Mouse (Mus musculus): ENCODE results near the gene Psors1c2.

Gene Psors1c2

DNA sequence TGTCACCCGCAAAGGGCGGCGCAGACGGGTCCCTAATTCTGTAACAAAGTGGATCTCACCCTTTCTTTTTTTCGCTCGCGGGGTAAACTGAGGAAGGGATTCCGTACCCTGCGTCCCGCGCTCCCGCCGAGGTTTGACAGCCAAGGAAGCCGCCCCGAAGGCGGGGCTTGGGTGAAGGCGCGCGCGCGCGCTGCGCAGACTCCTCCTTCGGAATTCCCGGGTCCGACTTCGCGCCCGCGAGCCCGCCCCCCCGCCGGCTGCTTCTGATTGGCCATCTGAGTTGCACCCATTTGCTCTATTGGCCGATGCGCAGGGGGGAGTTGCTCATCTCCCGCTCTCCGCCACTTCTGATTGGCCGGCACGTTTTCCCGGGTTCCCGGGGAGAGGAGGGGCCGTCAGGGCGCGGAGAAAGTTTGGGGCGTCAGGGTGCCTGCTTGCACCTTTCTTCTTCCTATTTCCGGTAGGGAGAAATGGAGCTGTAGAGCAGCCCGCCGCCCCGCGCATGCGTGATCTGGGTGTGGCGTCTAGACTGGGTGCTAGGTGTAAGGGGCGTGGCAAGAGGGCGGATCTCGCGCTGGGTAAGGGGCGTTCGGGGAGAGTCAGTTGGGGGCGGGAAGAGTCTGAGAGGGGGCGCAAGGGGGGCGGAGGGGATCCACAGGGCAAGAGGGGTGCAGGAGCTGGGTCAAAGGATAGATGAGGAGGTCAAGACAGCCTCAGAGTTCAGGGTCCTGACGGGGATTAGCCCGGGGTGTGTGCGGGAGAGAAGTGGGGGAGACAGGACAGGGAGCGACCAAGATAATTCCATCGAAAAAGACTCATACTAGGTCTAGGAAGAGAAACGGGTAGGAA is 16.1 kb upstream of the Psors1c2 start, which contains the start of the genes Tcf19 and Cchcr1:
Gene Tcf19, minus strand, starts transcription at position 173 of the 849 bp plus-strand sequence.
Gene Cchcr1, plus strand, starts transcription at position 449 of the 849 bp plus-strand sequence.
- DNase-seq (ENCODE audit: low read depth, low spot score), result peak; percentile 89

DNA sequence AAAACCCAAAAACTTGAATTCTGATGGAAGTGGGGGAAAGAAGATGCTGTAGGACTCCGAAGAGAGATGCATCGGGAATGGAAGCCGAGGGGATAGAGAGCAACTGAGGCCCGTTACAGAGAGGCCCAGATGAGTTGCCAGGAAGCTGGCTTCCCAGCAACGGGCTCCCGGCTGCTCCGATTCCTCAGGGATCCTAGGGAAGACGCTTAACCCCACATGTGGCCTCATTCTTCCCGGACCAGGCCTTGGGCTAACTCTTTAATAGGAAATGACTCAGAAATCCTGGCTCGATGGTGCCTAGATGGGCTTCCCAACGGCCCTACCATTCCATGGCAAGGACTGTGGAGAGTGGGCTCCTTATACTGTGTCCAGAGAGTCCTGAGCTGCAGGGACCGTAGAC is 15.5 kb upstream of the Psors1c2 start:
- DNase-seq (ENCODE audit: low read depth, low spot score), result no peak

DNA sequence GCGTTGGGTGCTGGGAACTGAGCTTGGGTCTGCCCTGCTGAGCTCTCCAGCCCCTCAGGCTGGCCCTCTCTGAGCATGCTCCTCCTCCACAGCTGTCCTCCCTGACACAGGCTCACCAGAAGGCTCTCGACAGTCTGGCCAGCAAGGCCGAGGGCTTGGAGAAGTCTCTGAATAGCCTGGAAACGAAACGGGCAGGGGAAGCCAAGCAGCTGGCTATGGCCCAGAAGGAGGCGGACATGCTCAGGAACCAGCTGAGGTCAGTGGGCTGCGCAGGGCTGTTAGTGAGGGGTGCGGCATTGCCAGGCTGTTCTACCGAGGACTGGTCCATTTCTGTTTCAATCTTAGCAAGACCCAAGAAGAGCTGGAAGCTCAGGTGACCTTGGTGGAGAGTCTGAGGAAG is 8.6 kb upstream of the Psors1c2 start:
- no peak for DNase-seq (ENCODE audit: low read depth, low spot score)

DNA sequence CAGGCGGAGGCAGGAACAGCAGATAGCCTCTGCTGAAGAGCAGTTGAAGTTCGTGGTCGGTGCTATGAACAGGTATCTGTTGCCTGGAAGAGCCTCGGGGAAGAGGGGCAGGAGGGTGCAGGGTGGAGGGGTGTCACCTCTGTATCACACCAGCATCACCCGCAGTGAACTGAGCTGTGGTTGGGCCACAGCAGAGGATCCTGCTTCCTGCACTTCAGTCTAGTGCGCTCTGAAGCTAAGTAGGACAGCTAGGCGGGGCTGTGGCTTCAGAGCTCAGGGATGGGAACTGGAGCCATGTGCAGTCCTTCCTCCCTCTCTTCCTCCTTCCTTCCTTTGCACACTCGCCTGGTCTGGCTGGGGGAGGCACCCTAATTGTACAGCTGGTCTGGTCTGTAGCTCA is 6.4 kb upstream of the Psors1c2 start:
- DNase-seq (ENCODE audit: low read depth, low spot score), result no peak

DNA sequence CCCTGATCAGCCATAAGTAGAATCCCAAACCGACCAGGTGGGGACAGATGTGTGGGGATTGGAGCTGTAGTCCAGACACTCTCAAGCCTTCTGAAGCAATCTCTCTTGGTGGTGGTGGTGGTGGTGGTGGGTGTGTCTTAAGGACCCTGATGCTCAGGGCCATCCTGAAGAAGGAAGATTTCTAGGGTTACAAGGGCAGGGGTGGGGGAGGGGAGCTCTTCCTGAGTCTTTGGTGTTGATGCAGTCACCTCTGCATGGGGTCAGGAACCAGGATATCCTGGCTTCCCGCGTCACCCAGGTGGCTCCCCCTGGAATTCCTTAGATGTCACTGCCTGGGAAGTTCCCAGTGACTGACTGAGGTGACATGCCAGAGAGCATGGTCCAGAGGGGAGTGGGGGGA is 641 bp upstream of the Psors1c2 start:
- no peak for DNase-seq (ENCODE audit: low read depth, low spot score)

DNA sequence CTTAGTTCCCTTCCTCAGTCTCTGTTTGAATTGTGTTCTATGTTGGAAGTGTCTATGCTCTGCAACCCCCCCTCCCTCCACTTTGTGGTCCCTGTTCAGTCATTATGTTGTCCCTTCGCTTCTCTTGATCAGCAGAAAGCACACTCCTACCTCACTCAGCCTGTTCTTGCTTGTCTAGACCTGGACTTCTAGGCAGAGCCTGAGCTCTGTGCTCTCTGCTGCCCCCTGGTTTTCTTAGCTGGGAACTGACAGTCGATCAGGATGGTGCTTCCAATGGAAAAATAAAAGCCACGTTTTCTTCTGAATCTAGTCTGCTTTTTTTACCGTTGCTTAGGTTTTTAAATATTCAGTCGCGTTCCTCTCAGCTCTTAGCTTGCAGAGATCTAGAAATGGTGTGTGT is 1.3 kb downstream of the Psors1c2 start:
- peak; percentile 52 for DNase-seq (ENCODE audit: low read depth, low spot score)

DNA sequence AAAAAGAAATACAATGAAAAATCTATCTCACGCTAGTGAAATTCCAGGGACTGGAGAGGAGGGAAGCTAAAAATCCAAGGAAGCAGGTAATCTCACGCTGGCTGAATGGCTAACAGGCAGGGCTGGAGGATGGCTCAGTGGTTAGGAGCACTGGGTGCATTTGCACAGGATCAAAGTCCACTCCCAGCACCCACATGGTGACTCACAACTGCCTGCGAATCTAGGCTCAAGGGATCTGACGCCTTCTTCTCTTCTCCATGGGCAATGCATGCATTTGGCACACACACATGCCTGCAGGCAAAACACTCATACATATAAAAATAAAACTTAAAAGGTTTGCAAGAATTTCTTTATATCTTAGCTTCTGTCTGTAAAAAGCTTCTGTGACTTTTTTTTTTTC is 4.4 kb downstream of the Psors1c2 start:
- DNase-seq (ENCODE audit: low read depth, low spot score), result peak; percentile 55

DNA sequence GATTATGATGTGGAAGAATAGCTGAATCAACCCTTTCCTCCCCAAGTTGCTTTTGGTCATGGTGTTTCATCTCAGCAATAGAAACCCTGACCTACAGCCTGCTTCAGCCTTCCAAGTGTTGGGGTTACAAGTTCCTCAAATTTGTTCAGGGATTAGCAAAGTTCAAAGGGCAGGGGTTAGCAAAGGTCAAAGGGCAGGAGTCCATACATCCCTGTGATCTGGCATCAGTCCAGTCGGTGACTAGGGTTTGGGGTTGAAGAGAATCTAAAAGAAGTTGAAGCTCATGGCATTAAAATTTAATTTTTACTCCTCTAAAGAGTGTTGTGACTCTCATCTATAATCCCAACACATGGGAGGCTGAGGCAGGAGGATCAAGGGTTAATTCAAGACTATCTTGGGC is 5.5 kb downstream of the Psors1c2 start:
- no peak for DNase-seq (ENCODE audit: low read depth, low spot score)

DNA sequence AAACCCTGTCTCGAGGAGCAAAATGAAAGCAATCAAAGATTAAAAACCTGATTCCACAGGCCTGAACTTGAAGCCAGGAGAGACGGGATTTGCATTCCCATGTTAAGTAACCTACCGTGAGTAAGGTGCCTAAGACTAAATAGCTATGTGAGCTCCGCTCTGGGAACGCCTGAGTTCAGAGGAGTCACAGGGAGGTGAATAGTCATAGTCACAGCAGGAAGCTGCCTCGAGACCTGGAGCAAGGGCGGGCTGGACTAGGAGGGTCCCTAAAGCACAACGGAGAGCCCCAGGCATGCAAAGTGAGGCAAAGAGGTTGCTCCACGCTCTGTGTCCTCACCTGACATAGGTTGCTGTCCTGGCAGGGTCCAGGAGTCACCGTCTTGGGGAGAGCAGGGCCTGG is 6.5 kb downstream of the Psors1c2 start:
- no peak for DNase-seq (ENCODE audit: low read depth, low spot score)

DNA sequence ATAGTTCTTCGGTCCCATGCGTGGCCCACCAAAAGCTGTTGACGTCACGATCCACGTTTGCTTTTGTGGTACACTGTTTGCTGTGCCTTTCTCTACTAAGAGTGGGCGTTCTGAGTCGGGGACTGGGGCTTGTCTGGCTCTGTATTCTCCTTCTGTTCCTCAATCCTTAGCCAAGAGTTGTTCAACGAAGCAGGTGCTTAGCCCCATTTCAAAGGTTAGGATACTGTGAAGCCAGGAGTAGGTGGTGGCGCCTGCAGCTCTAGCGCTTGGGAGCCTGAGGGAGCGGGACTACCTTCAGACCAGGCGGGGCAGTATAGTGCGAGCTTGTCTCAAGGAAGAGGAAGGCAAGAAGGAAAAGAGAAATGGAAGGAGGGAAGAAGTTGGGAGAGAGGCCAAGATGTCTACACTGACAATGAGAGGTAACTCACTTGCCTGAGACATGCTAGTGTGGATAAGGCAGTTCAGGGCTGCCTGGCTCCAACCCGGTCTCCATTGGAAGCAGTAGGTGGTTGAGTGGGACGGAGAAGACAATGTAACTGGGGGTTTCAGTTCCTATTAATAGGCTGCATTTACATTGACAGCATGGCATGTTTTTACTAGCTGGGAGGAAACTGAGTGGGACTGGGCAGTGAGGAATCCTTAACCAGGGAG is 9.9 kb downstream of the Psors1c2 start:
- DNase-seq (ENCODE audit: low read depth, low spot score), result peak; percentile 58

DNA sequence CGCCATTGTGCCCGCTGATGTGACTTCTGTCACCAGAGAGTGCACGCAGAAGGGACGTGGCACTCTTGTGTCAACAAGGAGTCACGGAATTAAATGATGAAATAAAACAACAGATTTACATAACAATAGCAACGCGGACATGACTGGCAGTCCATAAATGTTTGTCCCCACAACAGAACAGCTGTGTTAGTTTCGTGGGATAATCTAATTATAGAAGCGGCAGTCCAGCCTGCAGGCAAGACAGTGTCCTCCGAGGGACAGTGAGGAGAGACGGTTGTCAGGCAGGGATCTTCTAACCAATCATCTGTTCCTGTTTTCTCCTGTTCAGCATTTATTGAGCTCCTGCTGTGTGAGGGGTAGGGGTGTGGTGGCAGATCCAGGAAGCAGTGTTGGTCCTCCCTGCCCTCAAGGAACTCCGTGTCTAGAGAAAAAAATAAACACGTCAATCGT is 10.4 kb downstream of the Psors1c2 start:
- DNase-seq (ENCODE audit: low read depth, low spot score), result no peak

DNA sequence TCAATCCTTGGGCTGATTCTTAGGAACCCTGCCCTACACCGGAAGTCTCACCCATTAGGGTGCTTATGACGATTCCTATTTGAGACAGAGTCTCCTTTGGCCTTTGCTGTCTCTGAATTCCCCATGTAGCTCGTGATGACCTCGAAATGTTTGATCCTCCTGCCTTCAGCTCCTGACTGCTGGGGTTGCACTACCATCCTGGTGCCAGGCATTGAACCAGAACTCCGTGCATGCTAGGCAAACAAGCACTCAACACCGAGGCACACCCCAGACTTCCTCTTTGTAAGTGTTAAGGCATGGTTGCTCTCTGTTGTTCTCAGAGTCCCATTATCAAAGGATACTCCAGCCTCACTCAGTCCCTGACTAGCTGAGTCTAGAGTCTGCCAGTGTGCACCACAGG is 11.0 kb downstream of the Psors1c2 start:
- DNase-seq (ENCODE audit: low read depth, low spot score), result no peak

DNA sequence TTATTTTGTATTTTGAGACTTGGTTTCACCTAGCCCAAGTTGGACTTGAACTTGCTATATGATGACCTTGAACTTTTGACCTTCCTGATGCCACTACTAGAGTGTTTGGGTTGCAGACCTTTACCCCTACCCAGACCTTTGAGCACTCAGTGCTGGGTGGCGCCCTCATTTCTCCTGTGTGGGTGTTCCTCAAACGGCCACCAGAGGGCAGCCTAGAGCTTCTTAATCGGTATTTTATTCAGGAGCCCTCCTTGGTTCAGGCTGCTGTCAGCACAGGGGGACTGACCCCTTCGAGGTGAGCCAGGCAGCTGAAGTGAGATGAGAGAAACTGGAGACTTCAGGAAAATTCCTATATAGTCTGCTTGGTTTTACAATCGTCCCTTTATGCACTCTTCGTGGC is 11.7 kb downstream of the Psors1c2 start:
- DNase-seq (ENCODE audit: low read depth, low spot score), result no peak

DNA sequence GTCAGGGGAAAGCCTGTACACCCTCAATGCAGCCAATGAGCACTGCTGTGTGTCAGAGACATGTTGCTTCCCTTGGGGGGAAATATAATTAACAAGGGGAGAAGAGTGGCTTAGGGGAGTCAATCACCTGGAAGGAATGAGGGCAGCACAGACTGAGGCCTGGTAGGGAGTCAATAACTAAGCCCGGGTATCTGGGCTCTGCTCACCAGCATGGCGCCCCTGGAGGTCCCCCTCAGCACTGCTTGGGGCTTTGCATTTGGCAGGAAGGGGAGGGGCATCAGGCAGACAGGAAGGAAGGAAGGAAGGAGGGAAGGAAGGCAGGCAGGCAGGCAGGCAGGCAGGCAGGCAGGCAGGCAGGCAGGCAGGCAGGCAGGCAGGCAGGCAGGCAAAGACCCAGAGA is 14.5 kb downstream of the Psors1c2 start:
- DNase-seq (ENCODE audit: low read depth, low spot score), result no peak

DNA sequence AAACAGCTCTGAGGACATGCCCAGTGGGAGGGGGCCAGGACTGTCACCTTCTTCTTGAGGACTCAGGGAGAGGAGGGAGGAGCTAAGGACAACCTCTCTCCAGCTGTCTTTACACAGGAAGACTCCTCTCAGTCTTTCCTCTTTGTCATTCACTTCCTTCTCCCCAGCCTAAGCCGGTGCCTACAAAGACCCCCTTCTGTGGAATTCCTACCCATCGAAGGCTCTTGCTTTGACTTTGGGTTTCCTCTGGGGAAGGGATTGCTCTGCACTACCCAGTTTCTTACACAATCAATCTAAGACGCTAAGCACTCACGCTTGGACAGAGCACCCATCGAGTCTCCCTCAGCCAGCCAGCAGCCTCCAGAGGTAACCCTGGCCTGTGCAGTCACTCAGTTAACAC is 15.6 kb downstream of the Psors1c2 start:
- DNase-seq (ENCODE audit: low read depth, low spot score), result no peak

DNA sequence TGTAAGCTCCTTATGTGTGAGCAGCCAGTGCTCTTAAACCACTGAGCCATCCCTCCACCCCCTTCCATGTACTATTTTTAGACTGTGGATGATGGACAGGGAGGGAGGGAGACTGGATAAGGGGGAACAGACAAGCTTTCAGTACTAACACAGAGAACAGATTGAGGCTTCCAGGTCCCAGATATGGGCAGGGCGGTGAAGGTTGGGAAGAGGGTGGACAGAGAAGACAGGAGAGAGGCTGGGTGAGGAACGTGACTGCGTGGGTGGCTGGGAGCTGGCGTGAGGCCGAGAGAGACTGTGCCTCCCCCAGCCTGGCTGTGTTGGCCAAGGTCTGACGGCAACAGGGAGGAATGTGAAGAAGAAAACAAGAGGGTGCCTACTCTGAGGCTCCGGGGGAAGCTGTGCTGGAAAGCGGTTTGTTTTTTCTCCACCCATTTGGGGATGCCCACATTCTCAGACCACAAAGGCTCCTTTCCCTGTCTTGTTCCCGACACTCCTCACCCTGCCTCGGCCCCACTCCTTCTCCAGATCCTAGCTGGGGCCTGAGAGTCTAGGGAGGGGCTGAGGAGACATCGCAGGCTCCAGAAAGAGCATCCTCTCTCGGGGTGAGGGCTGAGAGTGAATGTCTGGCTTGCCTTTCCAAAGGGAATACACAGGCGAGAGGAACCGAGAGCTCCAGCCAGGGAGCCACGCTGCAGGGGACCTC is 16.6 kb downstream of the Psors1c2 start:
- peak; percentile 76 for DNase-seq (ENCODE audit: low read depth, low spot score)

DNA sequence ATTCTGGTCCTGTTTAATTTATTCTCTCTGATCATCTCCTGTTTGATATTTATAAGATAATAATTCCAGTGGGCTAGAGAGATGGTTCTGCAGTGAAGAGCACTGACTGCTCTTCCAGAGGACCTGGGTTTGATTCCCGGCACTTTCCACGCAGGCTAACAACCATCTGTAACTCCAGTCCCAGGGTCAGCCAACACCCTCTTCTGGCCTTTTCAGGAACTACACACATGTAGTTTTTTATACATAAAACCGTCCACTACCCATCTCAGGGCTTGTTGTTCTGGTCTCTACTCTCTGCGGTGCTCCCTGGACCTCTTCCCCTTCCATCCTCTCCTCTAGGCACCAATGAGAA is 17.1 kb downstream of the Psors1c2 start:
- no peak for DNase-seq (ENCODE audit: low read depth, low spot score)

DNA sequence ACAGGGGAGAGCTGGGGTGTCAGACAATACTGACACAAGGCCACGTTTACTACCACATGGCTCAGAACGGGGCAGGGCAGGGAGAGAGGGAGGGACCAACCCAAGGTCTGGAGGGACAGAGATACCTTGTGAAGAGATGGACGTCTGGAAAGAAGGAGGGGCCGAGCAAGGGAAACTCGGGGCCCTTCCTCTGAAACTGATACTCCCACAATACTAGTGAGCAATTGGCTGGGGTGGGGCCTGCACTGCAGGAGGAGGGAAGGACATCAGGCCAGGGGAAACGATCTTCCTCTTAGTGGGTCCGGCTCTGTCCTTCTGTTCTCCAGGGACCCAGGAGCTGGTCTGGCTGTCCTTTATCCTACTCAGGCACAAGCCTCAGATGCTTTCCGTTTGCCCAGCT is 17.9 kb downstream of the Psors1c2 start:
- no peak for DNase-seq (ENCODE audit: low read depth, low spot score)

DNA sequence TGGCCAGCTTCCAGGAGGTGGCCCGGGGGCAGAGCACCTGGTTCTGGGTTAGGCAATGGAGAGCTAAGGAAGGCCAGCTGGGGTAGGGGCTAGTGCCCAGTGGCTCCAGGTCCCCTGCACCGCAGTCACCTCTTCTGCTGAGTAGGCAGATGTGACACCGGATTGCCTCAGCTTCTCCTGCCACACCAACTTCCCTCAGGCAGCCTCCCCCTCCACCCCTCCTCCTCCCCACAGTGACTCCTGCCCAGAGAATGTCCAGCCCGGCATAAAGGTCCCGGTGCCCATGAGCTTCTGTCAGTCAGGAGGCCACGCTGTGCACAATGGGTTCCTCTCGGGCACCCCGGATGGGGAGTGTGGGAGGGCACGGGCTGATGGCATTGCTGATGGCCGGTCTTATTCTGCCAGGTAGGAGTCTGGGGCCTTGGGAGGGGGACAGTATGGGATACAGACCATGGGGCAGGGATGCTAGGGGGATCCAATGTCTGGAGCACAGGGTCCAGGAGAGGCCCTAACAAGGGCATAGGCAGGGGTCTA is 18.9 kb downstream of the Psors1c2 start, which contains the start of gene Cdsn:
Gene Cdsn, plus strand, starts transcription at position 248 of the 534 bp plus-strand sequence.
- no peak for DNase-seq (ENCODE audit: low read depth, low spot score)

DNA sequence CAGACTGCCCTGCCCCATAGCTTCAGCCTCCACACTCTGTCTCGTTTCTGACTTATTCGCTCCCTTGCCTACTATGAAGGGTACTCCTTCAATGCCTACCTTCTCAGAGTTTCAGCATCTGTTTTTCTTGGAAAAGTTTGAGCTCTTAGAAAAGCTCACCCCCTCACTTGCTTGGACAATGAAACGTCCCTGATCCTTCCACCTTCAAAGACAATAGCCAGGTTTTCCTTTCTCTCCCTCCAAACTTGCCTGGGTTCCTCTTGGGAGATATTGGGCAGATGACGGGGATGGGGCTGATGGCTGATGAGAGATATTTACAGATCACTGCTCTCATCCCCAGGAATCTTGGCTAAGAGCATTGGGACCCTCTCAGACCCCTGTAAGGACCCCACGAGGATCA is 21.3 kb downstream of the Psors1c2 start:
- no peak for DNase-seq (ENCODE audit: low read depth, low spot score)

DNA sequence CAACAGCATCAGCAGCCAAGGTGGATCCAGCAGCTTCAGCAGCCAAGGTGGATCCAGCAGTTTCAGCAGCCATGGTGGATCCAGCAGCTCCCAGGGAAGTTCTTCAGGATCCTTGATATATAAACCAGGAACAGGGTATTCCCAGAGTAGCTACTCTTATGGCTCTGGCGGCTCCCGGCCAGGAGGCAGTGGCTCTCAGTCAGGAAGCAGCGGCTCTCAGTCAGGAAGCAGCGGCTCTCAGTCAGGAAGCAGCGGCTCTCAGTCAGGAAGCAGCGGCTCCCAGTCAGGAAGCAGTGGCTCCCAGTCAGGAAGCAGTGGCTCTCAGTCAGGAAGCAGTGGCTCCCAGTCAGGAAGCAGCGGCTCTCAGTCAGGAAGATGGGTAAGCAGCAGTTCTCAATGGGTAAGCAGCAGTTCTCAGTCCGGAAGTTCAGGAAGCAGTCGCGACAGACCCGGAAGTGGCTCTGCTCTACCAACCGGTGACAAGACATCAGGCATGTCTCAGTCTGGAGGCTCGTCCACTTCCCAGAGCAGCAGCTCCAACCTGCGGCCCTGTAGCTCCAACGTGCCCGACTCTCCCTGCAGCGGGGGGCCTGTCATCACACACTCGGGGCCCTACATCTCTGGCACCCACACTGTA is 21.9 kb downstream of the Psors1c2 start:
- no peak for DNase-seq (ENCODE audit: low read depth, low spot score)
